Mouse (Mus musculus): ENCODE data around the gene Gm28729.

DNA sequence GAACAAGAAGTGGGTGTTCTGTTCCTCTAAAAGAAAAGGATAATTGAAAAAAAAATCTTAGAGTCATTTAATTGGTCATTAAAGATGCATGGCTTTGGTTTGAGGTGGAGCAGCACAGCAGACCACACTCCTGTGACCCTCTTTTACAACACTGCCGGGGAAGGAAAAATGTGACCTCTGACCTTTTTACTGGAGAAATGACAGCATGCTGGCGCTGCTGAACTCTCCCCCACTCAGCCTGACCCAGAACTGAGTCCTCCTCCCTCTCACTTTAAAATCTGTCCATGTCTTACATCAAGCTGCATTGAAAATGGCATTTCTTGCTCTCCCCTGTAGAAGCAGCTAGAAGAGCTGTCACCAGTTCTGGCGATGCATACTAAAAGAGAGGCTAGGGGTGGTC is 31.9 kb downstream of the Gm28729 start:
- no peak for TF ChIP-seq CTCF (IDR thresholded peaks at IDR 0.05; ENCODE audit: low read depth)
- TF ChIP-seq EP300 (IDR thresholded peaks at IDR 0.05; ENCODE audit: low read depth) = no peak
